Mouse (Mus musculus): ENCODE measurements at regions not wholly inside any gene's neighbourhood (a gene's known extent, or its start where the extent isn't known, plus 50 kb on each side); places are given as distances from the start of the nearest gene placed in this dataset.

GRCm38 (mm10) chr7:67456015-67456414, 83.4 kb upstream of the Mef2a start:
- TF ChIP-seq CTCF (IDR thresholded peaks at IDR 0.05; ENCODE audit: control insufficient read depth, insufficient read depth, insufficient read length): no peak
- no peak for TF ChIP-seq USF1 (IDR thresholded peaks at IDR 0.05; ENCODE audit: low read depth)
- TF ChIP-seq CEBPB (IDR thresholded peaks at IDR 0.05; ENCODE audit: low read depth): no peak
- TF ChIP-seq FOSL1 (IDR thresholded peaks at IDR 0.05; ENCODE audit: insufficient read depth, low read length, poor library complexity, severe bottlenecking): no peak
- TF ChIP-seq MAX (IDR thresholded peaks at IDR 0.05): no peak
